Mouse (Mus musculus): ENCODE results near the gene Pnkd. TPM values are rescaled to one million over a fixed set of nuclear protein-coding genes. Genes with fewer than 3 reads are reported as not detected.
A peak's percentile ranks its signal among the peaks of the same experiment; 100 is the strongest.

The Pnkd gene
- polyA plus RNA-seq, 1 experiment = not detected

DNA sequence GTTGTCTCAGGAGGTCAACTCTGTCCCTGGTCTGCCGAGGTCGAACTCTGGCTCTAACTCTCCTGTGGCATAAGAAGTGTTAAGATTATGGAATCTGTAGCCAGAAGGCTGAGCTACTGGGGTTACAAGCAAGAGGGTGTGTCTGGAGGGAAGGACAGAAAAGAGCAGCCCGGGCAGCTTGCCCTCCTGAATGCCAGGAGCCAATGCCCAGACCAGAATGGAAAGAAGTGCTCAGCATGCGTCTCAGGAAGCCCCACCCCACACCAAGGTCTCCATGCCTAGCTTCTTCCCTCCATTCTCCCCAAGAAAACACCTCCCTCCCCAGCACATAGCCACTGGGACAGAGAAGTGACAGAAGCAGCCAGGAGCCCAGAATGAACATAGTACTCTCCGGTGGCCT lies 14.3 kb downstream of the Pnkd start:
- H3K4me1 ChIP-seq (ENCODE audit: control insufficient read depth, insufficient read depth, low read length) = peaks cover 52% of the 10 kb centered on the region
- H3K4me3 ChIP-seq (ENCODE audit: insufficient read depth, low read depth, low read length) = no peak overlapping the region
- 45% methylated on average over 5 of the region's 5 CpGs for WGBS
- H3K27ac ChIP-seq (ENCODE audit: insufficient read depth, low read depth, low read length) = no peak overlapping the region
- no peak for TF ChIP-seq POLR2A (IDR thresholded peaks at IDR 0.05; ENCODE audit: insufficient read depth, low read depth, low read length)
- TF ChIP-seq CTCF (IDR thresholded peaks at IDR 0.05; ENCODE audit: insufficient read depth, low read depth, low read length) = no peak

DNA sequence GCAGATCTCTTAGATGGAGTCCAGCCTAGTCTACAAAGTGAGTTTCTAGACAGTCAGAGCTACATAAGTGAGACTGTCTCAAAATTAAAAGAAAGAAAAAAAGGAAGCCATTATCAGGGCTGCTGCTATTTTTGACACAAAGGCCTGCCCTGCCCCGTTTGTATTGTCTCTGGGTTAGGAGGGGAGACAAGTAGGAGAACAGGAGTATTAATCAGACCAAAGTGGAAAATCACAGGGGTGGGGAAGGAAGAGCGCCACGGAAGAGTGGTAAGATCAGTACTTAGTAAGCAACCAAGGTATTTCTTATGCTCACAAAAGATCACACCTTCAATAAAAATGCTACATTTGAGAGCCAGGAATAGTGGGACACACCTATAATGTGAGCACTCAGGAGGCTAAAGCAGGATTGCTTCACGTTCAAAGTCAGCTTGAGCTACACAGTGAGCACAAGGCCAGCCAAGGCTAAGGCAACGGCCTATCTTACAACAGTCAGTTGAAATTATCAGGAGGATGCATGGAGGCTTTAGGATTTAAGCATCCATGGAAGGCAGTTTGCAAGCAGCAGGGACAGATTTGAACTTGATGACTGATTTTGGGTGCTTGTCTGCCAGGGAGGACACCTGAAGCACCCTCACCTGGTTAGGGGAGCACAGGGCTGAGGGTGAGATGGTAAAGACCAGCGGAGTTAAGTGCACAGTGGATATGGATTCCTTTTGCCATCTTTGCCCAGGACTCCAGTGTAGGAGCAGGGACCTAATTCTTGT lies 15.8 kb downstream of the Pnkd start:
- Histone ChIP-seq H3K27ac (ENCODE audit: insufficient read depth, low read depth, low read length) (no peak overlapping the region), H3K4me1 (ENCODE audit: control insufficient read depth, insufficient read depth, low read length) (peaks cover 47% of the 10 kb centered on the region), H3K4me3 (ENCODE audit: insufficient read depth, low read depth, low read length) (no peak overlapping the region)
- WGBS = 62% methylated on average over 6 of the region's 6 CpGs
- TF ChIP-seq POLR2A (IDR thresholded peaks at IDR 0.05; ENCODE audit: insufficient read depth, low read depth, low read length) (no peak), CTCF (IDR thresholded peaks at IDR 0.05; ENCODE audit: insufficient read depth, low read depth, low read length) (no peak)

DNA sequence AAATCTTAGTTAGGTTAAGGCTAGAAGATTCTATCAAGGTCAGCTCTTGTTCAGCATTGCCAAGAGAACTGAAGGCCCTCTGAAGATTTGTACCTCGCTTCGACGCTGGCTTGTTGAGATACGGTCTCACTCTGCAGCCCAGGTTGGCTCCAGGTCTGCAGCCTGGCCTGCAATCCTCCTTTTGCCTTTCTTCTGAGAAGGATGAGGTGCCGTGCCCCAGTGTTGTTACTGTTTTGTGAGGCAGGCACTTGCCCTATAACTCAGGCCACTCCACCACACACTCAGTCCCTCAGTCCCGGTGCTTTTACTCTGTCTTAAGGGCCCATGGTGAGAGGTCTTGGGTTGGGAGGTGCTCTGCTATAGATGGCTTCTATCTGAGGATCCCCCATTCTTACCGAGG lies 17.5 kb downstream of the Pnkd start:
- 91% methylated on average over 7 of the region's 7 CpGs for WGBS
- H3K4me3 ChIP-seq (ENCODE audit: insufficient read depth, low read depth, low read length) = no peak overlapping the region
- TF ChIP-seq POLR2A (IDR thresholded peaks at IDR 0.05; ENCODE audit: insufficient read depth, low read depth, low read length) (no peak), CTCF (IDR thresholded peaks at IDR 0.05; ENCODE audit: insufficient read depth, low read depth, low read length) (no peak)
- H3K4me1 ChIP-seq (ENCODE audit: control insufficient read depth, insufficient read depth, low read length) = peaks cover 30% of the 10 kb centered on the region
- H3K27ac ChIP-seq (ENCODE audit: insufficient read depth, low read depth, low read length) = no peak overlapping the region

DNA sequence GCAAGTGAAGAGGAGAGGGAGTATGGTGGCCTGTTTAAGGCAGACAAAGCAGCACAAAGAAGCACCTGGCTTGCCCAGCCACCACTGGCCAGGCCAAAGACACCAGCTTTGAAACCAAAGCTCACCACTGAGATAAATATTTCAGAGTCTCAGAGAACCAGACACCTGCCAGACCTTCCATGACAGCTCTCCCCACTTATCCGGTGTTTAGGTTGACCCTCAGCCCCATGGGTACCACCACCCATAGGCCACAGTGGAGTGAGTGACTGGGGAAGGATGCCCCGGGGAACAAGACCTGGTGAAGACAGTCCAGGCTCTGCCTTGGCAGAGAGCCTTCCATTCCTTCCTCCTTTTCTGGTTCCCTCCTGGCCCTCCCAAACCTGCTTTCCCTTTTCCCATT lies 18.1 kb downstream of the Pnkd start:
- 88% methylated on average over 2 of the region's 2 CpGs for WGBS
- Histone ChIP-seq H3K27ac (ENCODE audit: insufficient read depth, low read depth, low read length) (no peak overlapping the region), H3K4me3 (ENCODE audit: insufficient read depth, low read depth, low read length) (no peak overlapping the region), H3K4me1 (ENCODE audit: control insufficient read depth, insufficient read depth, low read length) (peaks cover 28% of the 10 kb centered on the region)
- TF ChIP-seq CTCF (IDR thresholded peaks at IDR 0.05; ENCODE audit: insufficient read depth, low read depth, low read length) (no peak), POLR2A (IDR thresholded peaks at IDR 0.05; ENCODE audit: insufficient read depth, low read depth, low read length) (no peak)

DNA sequence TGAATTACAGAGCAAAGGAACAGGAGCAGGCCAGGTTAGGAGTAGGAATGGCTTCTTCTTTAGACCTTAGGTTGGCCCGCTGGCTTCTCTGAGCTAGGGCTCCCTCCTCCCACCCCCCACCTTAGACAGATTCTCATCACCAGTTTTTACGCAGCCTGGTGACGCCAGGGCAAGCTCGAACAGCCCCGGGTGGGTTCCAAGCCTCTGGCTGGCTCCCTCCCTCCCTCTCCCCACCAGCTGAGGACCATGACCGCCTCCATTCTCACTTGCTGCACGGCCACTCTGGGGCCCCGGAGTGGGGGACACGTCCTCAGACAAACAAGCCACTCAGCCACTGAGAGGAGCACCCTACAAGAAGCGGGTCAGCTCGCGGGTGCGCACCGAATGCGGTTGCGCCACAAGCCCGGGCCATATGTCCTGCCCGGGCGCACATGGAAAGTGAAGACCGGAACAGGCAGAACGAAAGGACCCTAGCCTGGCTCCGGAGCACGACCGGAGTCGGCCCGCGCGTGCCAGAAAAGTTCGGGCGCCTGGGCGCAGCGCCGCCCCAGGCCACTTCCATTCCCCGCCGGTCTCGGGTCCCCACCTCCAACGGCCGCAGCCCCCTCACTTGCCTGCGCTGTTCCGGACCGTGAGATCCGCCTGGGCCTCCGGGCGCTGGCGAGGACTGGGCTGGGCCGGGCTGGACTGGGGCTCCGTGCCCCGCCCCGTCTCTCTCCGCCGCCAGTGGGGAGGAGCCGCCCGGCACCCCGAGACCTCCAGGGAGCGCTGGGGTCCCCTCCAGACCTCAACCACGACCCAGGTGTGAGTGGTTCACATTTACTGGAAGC lies 19.0 kb downstream of the Pnkd start:
- 10% methylated on average over 56 of the region's 56 CpGs for WGBS
- H3K4me1 ChIP-seq (ENCODE audit: control insufficient read depth, insufficient read depth, low read length) = peaks cover 21% of the 10 kb centered on the region
- peak overlapping the region; percentile 55 for H3K4me3 ChIP-seq (ENCODE audit: insufficient read depth, low read depth, low read length)
- H3K27ac ChIP-seq (ENCODE audit: insufficient read depth, low read depth, low read length) = 0 out of 2 replicates have a peak overlapping the region, but pooled peaks have one; percentile 34
- TF ChIP-seq CTCF (IDR thresholded peaks at IDR 0.05; ENCODE audit: insufficient read depth, low read depth, low read length) = no peak
- no peak for TF ChIP-seq POLR2A (IDR thresholded peaks at IDR 0.05; ENCODE audit: insufficient read depth, low read depth, low read length)

DNA sequence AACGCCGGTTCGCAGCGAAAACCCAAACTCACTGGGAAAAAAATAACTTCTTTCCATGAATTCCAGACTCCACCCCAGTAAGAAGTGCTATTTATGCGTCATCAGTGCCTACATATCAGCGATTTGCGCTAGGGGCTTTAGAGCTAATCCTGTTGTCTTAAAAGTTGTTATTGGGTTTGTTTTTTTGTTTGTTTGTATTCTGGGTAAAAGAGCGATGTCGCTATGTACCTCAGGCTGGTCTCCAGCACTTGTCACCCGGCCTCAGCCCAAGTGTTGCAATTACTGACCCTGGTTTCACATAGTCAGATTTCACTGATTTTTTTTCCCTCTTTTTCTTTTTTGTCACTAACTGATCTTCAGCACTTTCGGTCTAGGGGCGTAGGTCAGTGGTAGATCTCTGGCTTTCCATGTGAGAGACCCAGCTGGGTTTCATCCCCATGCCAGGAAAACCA lies 19.6 kb downstream of the Pnkd start:
- peaks cover 15% of the 10 kb centered on the region for H3K4me1 ChIP-seq (ENCODE audit: control insufficient read depth, insufficient read depth, low read length)
- WGBS = 37% methylated on average over 12 of the region's 12 CpGs
- H3K27ac ChIP-seq (ENCODE audit: insufficient read depth, low read depth, low read length) = 0 out of 2 replicates have a peak overlapping the region, but pooled peaks have one; percentile 34
- TF ChIP-seq CTCF (IDR thresholded peaks at IDR 0.05; ENCODE audit: insufficient read depth, low read depth, low read length) (no peak), POLR2A (IDR thresholded peaks at IDR 0.05; ENCODE audit: insufficient read depth, low read depth, low read length) (no peak)
- peak overlapping the region; percentile 55 for H3K4me3 ChIP-seq (ENCODE audit: insufficient read depth, low read depth, low read length)

DNA sequence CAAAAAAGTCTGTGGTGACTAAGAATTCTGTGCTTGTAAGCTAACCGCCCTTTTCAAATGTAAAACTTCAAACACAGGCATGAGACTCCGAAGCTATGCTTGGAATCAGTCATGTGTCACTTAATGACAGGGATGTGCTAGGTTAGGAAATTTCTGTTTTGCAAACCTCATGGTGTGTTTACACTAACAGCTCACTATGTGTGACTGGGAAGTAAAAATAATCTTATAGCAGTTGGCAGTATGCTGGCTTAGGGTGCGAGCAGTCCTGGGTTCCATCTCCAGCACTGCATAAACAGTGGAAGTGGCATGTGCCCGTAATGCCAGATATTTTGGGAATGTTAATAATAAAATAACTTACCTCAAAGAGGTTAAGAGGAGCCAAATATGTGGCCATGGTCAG lies 20.2 kb downstream of the Pnkd start:
- Histone ChIP-seq H3K4me3 (ENCODE audit: insufficient read depth, low read depth, low read length) (no peak overlapping the region), H3K4me1 (ENCODE audit: control insufficient read depth, insufficient read depth, low read length) (peaks cover 15% of the 10 kb centered on the region), H3K27ac (ENCODE audit: insufficient read depth, low read depth, low read length) (no peak overlapping the region)
- 90% methylated on average over 4 of the region's 4 CpGs for WGBS
- TF ChIP-seq CTCF (IDR thresholded peaks at IDR 0.05; ENCODE audit: insufficient read depth, low read depth, low read length) (no peak), POLR2A (IDR thresholded peaks at IDR 0.05; ENCODE audit: insufficient read depth, low read depth, low read length) (no peak)

DNA sequence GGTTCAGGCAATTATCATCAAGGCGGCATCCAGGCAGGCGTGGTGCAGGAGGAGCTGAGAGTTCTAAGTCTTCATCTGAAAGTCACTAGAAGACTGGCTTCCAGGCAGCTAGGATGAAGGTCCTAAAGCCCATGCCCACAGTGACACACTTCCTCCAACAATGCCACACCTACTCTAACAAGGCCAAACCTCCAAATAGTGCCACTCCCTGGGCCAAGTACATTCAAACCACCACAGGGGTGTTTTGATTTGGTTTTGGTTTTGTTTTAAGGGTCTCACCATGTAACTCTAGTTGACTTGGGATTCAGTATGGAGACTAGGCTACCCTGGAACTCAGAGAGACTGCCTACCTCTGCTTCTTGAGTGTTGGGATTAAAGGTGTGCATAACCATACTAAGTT lies 20.8 kb downstream of the Pnkd start, which contains the start of gene Tmbim1:
Tmbim1 (minus strand) TSS at position 101 of the 400 bp plus-strand sequence.
- 93% methylated on average over 2 of the region's 2 CpGs for WGBS
- Histone ChIP-seq H3K4me3 (ENCODE audit: insufficient read depth, low read depth, low read length) (no peak within 1 kb of the TSS), H3K4me1 (ENCODE audit: control insufficient read depth, insufficient read depth, low read length) (peaks cover 15% of the 10 kb centered on the region), H3K27ac (ENCODE audit: insufficient read depth, low read depth, low read length) (no peak within 1 kb of the TSS)
- TF ChIP-seq POLR2A (IDR thresholded peaks at IDR 0.05; ENCODE audit: insufficient read depth, low read depth, low read length) = no peak
- no peak for TF ChIP-seq CTCF (IDR thresholded peaks at IDR 0.05; ENCODE audit: insufficient read depth, low read depth, low read length)

DNA sequence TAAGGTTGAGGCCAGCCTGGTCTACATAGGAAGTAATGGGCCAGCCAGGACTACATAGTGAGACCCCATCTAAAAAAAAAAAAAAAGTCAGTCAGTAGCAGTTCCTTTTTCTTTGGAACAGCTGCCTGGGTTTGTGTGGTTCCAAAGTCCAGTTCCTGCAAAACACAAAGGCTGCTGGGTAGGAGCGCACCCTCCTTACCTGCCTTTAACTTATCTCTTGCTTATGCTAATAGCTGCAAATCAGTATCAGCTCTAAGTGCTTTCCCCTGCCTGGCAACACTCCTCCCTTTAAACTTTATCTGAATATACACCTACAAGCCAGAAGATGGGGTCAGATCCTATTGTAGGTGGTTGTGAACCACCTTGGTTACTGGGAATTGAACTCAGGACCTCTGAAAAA lies 22.4 kb downstream of the Pnkd start:
- 100% methylated on average over 1 of the region's 1 CpGs for WGBS

More for the DNA sequence above, 22.4 kb downstream of the Pnkd start:
- H3K4me1 ChIP-seq (ENCODE audit: control insufficient read depth, insufficient read depth, low read length) = peaks cover 13% of the 10 kb centered on the region
- TF ChIP-seq POLR2A (IDR thresholded peaks at IDR 0.05; ENCODE audit: insufficient read depth, low read depth, low read length) = no peak
- TF ChIP-seq CTCF (IDR thresholded peaks at IDR 0.05; ENCODE audit: insufficient read depth, low read depth, low read length) = no peak
- H3K27ac ChIP-seq (ENCODE audit: insufficient read depth, low read depth, low read length) = no peak overlapping the region
- no peak overlapping the region for H3K4me3 ChIP-seq (ENCODE audit: insufficient read depth, low read depth, low read length)
